Mouse (Mus musculus): Measurements from ENCODE around the gene Mrrf. TPM values are rescaled to one million over a fixed set of nuclear protein-coding genes. Genes with fewer than 3 reads are reported as not detected.
A peak's percentile ranks its signal among the peaks of the same experiment; 100 is the strongest.

The Mrrf gene
- 10 to 100 TPM; 15.8 to 16.7 TPM for total RNA-seq (2021)
- long read RNA-seq, experiment 1, transcript Mrrf-201 (7 exons, 2,623 nt): major isoform, 18 of 21 reads
- long read RNA-seq, experiment 1, partial matches to known transcripts: 2 of 21 reads
- long read RNA-seq, experiment 1, other reads (novel, unspliced or antisense): 1 of 21 reads
- long read RNA-seq, experiment 2, transcript Mrrf-201 (7 exons, 2,623 nt): major isoform, 19 of 20 reads
- long read RNA-seq, experiment 2, partial matches to known transcripts: 0 of 20 reads
- long read RNA-seq, experiment 2, other reads (novel, unspliced or antisense): 1 of 20 reads

DNA sequence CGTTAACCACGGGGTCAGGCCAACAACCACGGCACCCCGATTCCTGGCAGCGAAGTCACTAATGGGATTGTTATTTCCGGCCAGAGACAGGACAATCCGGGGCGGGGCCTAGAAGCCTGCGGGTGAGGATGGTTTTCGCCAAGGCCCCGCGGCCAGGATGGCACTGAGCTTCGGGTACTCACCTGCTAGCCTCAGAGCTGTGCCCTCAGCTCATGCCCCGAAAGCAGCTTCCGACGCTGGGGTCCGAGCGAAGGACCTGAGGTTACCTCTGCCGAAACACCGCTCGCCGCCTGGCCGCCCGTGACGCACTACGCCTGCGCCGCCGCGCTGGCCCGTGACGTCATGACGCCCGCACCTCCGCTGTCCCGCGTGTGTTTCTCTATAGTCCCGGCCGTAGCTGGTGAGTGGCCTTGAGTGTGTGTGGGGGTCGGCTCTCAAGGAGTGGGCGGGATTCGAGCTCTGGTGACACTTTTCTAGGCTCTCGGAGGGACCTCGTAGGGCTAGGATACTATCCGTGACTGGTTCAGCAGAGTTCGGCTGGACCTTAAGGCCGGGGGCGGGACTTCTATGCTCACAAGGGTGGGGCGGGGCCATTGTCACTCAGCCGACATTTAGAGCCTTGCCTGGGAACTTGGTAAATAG, at the start of gene Mrrf, which contains the start of gene Rbm18:
Mrrf (plus strand) TSS at position 90 of the 642 bp plus-strand sequence.
Rbm18 (minus strand) TSS at position 474 of the 642 bp plus-strand sequence.
- Histone ChIP-seq H3K27ac (peak within 1 kb of the TSS; percentile 97), H3K4me3 (peak within 1 kb of the TSS; percentile 92)
- no peak for TF ChIP-seq CTCF (IDR thresholded peaks at IDR 0.05)
- peak; percentile 94 for DNase-seq
- intact Hi-C loops (cut with DNase I): loop anchor here (5.0 kb wide), 1 partner anchor 89 kb away; the partner anchor contains the start of genes Morn5 and Ndufa8

GRCm38 (mm10) chr2:36089190-36089589, 47.0 kb upstream of the Mrrf start:
- intact Hi-C loops (cut with DNase I): no loop called here
- Histone ChIP-seq H3K27ac (no peak overlapping the region), H3K4me3 (no peak overlapping the region)
- no peak for TF ChIP-seq CTCF (IDR thresholded peaks at IDR 0.05)
- DNase-seq: no peak

DNA sequence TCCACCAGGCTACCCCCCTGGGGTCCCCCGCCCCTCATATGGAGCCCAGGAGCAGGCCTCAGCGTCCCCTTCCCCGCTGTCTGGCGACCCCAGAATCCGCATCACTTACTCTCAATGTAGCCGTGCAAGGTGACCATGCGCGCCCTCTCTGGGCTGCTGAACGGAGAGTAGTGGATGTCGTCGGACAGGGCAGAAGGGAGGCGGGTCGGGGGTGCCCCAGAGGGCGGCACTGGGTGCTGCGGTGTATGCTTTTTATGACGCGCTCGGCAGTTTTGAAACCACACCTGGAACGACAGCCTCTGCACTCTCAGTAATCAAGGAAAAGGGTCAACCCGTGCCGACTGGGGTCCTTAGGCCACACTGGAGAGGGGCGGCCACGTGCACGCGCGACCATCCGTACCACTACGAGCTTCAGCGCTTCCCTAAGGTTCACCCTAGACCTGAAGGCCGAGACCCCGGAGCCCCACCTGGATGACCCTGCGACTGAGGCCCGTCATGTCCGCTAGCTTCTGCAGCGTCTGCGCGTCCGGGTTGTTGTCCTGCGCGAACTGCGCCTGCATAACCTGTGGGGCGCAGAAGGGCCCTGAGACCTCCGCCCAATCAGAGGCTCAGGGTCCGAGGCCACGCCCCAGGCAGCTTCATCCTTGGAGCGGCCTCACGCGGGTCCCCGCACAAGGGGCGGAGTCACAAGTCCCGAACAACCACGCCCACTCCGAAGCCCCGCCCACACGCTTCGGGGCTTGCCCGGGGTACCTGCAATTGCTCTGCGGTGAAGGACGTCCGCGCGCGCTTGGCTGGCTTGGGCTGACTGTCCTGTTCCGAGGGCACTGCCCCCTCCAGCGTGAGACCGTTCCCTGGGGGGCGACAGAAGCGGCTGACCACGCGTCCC, 45.1 kb upstream of the Mrrf start:
- DNase-seq: peak; percentile 69
- Histone ChIP-seq H3K4me3 (peak overlapping the region; percentile 65), H3K27ac (no peak overlapping the region)
- intact Hi-C loops (cut with DNase I): loop anchor here (5.0 kb wide), 1 partner anchor 44 kb away; the partner anchor contains the start of genes Morn5 and Ndufa8
- TF ChIP-seq CTCF (IDR thresholded peaks at IDR 0.05): no peak

DNA sequence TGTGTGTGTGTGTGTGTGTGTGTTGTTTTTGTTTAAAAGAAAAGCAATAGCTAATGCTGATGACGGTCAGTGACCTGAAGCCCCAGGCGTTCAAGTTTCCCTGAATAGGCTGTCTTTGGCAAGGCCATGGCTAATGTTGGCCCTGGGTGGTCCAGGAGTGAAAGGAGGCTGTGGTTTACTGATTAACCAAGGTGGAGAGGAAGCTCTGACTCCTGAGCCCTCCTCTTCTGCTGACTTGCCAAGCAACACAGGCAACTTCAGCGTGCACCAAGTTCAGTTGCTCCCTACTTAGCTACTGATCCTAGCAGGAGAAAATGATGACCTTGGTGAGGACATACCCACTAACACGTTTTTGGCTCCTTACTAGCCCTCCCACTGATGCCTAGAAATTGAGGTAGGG, 43.4 kb upstream of the Mrrf start:
- no peak for DNase-seq
- intact Hi-C loops (cut with DNase I): loop anchor here (5.0 kb wide), 1 partner anchor 45 kb away; the partner anchor contains the start of genes Morn5 and Ndufa8
- H3K27ac ChIP-seq: no peak overlapping the region
- TF ChIP-seq CTCF (IDR thresholded peaks at IDR 0.05): no peak
- H3K4me3 ChIP-seq: no peak overlapping the region

- no peak for DNase-seq
- Histone ChIP-seq H3K4me3 (no peak overlapping the region), H3K27ac (no peak overlapping the region)
- TF ChIP-seq CTCF (IDR thresholded peaks at IDR 0.05): no peak
- intact Hi-C loops (cut with DNase I): loop anchor here (5.0 kb wide), 1 partner anchor 46 kb away; the partner anchor contains the start of genes Morn5 and Ndufa8
Measured at GRCm38 (mm10) chr2:36093301-36093700, 42.9 kb upstream of the Mrrf start.

DNA sequence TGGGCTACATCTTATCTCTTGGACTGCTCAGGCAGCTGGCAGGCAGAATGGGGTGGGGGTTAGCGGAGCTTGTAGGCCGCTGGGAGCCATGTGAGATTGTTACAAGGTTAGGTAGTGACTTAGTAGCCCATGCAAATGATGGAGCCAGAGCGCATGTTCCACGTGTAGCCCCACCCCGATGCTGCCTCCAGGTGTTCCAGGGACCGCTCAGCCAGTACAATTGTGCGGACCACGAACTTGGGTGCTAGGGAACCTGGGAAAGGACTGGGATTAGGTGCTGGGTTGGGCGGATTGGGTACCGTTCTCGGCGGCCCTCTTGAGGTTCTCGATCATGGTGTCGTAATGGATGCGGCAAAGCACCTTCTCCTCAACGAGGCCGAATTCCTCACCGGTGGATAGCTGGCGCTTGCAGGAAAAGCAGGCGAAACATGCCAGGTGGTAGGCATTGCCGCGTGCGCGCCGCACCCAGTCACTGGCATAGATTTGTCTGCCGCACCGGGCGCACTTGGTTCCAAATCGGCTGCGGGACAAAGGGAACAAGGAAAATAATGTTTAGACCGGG, 42.2 kb upstream of the Mrrf start:
- DNase-seq: no peak
- intact Hi-C loops (cut with DNase I): loop anchor here (5.0 kb wide), 1 partner anchor 47 kb away; the partner anchor contains the start of genes Morn5 and Ndufa8

GRCm38 (mm10) chr2:36097129-36097815, 38.9 kb upstream of the Mrrf start:
- DNase-seq: no peak
- intact Hi-C loops (cut with DNase I): no loop called here
- Histone ChIP-seq H3K27ac (no peak overlapping the region), H3K4me3 (no peak overlapping the region)
- no peak for TF ChIP-seq CTCF (IDR thresholded peaks at IDR 0.05)

More for the DNA sequence above, 42.2 kb upstream of the Mrrf start:
- Histone ChIP-seq H3K4me3 (no peak overlapping the region), H3K27ac (no peak overlapping the region)
- no peak for TF ChIP-seq CTCF (IDR thresholded peaks at IDR 0.05)

GRCm38 (mm10) chr2:36098021-36098420, 38.2 kb upstream of the Mrrf start:
- DNase-seq: no peak

DNA sequence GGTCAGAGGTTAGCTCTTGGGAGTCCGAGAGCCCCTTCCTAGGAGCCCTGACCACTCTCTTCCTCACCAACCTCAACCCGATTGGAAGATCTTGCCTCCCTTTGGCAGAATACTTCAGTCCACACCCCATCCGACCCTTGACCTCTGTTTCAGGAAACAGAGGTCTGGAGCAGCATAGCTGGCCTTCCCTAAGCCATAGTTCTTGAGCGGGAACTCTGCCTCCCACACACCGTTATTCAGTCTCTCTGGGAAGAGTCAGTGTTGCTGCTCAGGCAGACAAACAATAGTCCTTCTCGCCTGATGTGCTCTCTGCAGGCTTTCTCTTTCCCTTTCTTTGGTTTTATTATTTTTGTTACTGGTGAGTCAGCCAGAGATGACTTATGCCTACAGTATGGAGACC, 36.5 kb upstream of the Mrrf start:
- TF ChIP-seq CTCF (IDR thresholded peaks at IDR 0.05): no peak
- DNase-seq: no peak
- H3K27ac ChIP-seq: no peak overlapping the region
- no peak overlapping the region for H3K4me3 ChIP-seq
- intact Hi-C loops (cut with DNase I): no loop called here

More at GRCm38 (mm10) chr2:36098021-36098420, 38.2 kb upstream of the Mrrf start:
- Histone ChIP-seq H3K4me3 (no peak overlapping the region), H3K27ac (no peak overlapping the region)
- intact Hi-C loops (cut with DNase I): no loop called here
- no peak for TF ChIP-seq CTCF (IDR thresholded peaks at IDR 0.05)

DNA sequence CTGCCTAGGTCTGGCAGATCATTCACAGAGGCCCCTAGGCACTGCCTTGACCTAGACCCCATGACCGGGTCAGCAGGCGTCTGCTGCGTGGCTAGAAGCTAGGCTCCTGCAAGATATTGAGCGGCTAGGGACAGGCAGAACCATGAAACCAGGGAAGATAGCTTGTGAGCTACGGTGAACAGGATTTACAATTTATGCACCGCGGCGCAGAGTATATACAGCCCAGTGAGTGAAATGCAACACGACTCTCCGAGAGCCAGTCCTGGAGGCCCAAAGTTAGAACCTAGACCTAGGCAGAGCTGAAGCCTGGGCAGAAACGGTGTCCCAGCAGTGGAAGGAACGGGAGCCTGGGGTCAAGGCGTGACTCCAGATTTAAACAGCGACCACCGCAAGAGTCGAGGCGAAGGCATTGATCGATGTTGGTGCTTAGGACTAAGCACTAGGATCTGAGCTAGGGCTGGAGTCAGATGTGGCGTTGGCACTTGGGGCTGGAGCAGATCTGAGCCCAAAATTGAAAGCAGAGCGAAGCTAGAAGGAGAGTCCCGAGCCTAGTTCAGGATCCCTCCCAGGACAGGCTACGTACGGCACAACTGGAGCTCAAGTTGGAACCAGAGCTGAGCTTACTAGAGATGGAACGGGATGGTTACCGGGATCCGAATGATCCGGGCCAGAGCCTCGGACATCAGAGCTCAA, 34.2 kb upstream of the Mrrf start:
- peak overlapping the region; percentile 78 for H3K4me3 ChIP-seq
- no peak for DNase-seq
- no peak overlapping the region; the same call in 1 of the 2 replicates for H3K27ac ChIP-seq
- intact Hi-C loops (cut with DNase I): no loop called here
- no peak for TF ChIP-seq CTCF (IDR thresholded peaks at IDR 0.05)

GRCm38 (mm10) chr2:36102559-36102946, 33.6 kb upstream of the Mrrf start:
- DNase-seq: no peak
- intact Hi-C loops (cut with DNase I): no loop called here
- H3K27ac ChIP-seq: 0 out of 2 replicates have a peak overlapping the region, but pooled peaks have one; percentile 1
- H3K4me3 ChIP-seq: peak overlapping the region; percentile 78
- TF ChIP-seq CTCF (IDR thresholded peaks at IDR 0.05): no peak
